Mouse (Mus musculus): Measurements from ENCODE around the gene Tas2r115. TPM values are rescaled to one million over a fixed set of nuclear protein-coding genes. Genes with fewer than 3 reads are reported as not detected.
"Not testable (repeated sequence)": the region's sequence is repeated elsewhere in the genome, so short reads cannot be mapped to it uniquely, and the experiment has no call there.

Gene Tas2r115
- total RNA-seq (2021), result not detected
- long read RNA-seq, experiment 1, result 0 reads
- long read RNA-seq, experiment 2, result 0 reads

GRCm38 (mm10) chr6:132737935-132738334 lies at the start of gene Tas2r115:
Gene Tas2r115, minus strand, starts transcription at chr6:132738035.
- no peak for TF ChIP-seq CTCF (IDR thresholded peaks at IDR 0.05)
- Histone ChIP-seq H3K4me3 (no peak within 1 kb of the TSS), H3K27ac (no peak within 1 kb of the TSS)
- intact Hi-C loops (cut with DNase I), result no loop called here
- DNase-seq, result no peak

- H3K27ac ChIP-seq, result no peak within 1 kb of the TSS
- no peak for DNase-seq
- no peak within 1 kb of the TSS for H3K4me3 ChIP-seq
- intact Hi-C loops (cut with DNase I), result no loop called here
- no peak for TF ChIP-seq CTCF (IDR thresholded peaks at IDR 0.05)
These were observed 40.2 kb upstream of the Tas2r115 start, which contains the start of gene Tas2r136 for GRCm38 (mm10) chr6:132778062-132778461. Gene Tas2r136, minus strand, starts transcription at chr6:132778162.

GRCm38 (mm10) chr6:132761831-132762230 lies 24.0 kb upstream of the Tas2r115 start, which contains the start of gene Tas2r102:
Gene Tas2r102, plus strand, starts transcription at chr6:132762131.
- H3K27ac ChIP-seq, result no peak within 1 kb of the TSS
- TF ChIP-seq CTCF (IDR thresholded peaks at IDR 0.05), result no peak
- no peak within 1 kb of the TSS for H3K4me3 ChIP-seq
- DNase-seq, result no peak
- intact Hi-C loops (cut with DNase I), result no loop called here

GRCm38 (mm10) chr6:132754430-132754829 lies 16.6 kb upstream of the Tas2r115 start, which contains the start of gene Tas2r124:
Gene Tas2r124, plus strand, starts transcription at chr6:132754730.
- intact Hi-C loops (cut with DNase I), result no loop called here
- DNase-seq, result no peak
- Histone ChIP-seq H3K4me3 (no peak within 1 kb of the TSS), H3K27ac (no peak within 1 kb of the TSS)
- TF ChIP-seq CTCF (IDR thresholded peaks at IDR 0.05), result no peak

GRCm38 (mm10) chr6:132750206-132750605 lies 12.4 kb upstream of the Tas2r115 start:
- no peak overlapping the region for H3K4me3 ChIP-seq
- DNase-seq, result no peak
- intact Hi-C loops (cut with DNase I), result no loop called here
- no peak overlapping the region for H3K27ac ChIP-seq
- TF ChIP-seq CTCF (IDR thresholded peaks at IDR 0.05), result no peak

GRCm38 (mm10) chr6:132711828-132712227 lies 26.0 kb downstream of the Tas2r115 start, which contains the start of gene Tas2r122:
Gene Tas2r122, minus strand, starts transcription at chr6:132711928.
- intact Hi-C loops (cut with DNase I), result no loop called here
- H3K4me3 ChIP-seq, result no peak within 1 kb of the TSS

GRCm38 (mm10) chr6:132700907-132701306 lies 36.9 kb downstream of the Tas2r115 start, which contains the start of gene Tas2r121:
Gene Tas2r121, minus strand, starts transcription at chr6:132701007.
- Histone ChIP-seq H3K27ac (no peak within 1 kb of the TSS), H3K4me3 (no peak within 1 kb of the TSS)
- intact Hi-C loops (cut with DNase I), result no loop called here
- TF ChIP-seq CTCF (IDR thresholded peaks at IDR 0.05), result no peak
- no peak for DNase-seq

More at GRCm38 (mm10) chr6:132711828-132712227, 26.0 kb downstream of the Tas2r115 start, which contains the start of gene Tas2r122:
- TF ChIP-seq CTCF (IDR thresholded peaks at IDR 0.05), result no peak
- no peak for DNase-seq
- H3K27ac ChIP-seq, result no peak within 1 kb of the TSS

- DNase-seq; H3K4me3 ChIP-seq; H3K27ac ChIP-seq; intact Hi-C loops (cut with DNase I): not testable (repeated sequence)
These were observed 46.2 kb downstream of the Tas2r115 start for GRCm38 (mm10) chr6:132691596-132691995.

Other genes with a start within 250 kb of the Tas2r115 start
- not detected for gene Prh1, start 168.2 kb downstream of the Tas2r115 start, total RNA-seq (2021)
- gene Prp2, start 142.1 kb downstream of the Tas2r115 start, total RNA-seq (2021), result not detected
- gene A630073D07Rik, start 86.5 kb downstream of the Tas2r115 start, total RNA-seq (2021), result not detected
- not detected for gene Tas2r120, start 81.1 kb downstream of the Tas2r115 start, total RNA-seq (2021)
- gene Tas2r121, start 37.0 kb downstream of the Tas2r115 start, total RNA-seq (2021), result not detected
- not detected for gene Tas2r122, start 26.1 kb downstream of the Tas2r115 start, total RNA-seq (2021)
- not detected for gene Tas2r124, start 16.7 kb upstream of the Tas2r115 start, total RNA-seq (2021)
- not detected for gene Tas2r102, start 24.1 kb upstream of the Tas2r115 start, total RNA-seq (2021)
- gene Tas2r136, start 40.1 kb upstream of the Tas2r115 start, total RNA-seq (2021), result not detected
- gene Tas2r117, start 64.8 kb upstream of the Tas2r115 start, total RNA-seq (2021), result not detected
- not detected for gene Tas2r123, start 109.1 kb upstream of the Tas2r115 start, total RNA-seq (2021)
- gene Tas2r116, start 117.4 kb upstream of the Tas2r115 start, total RNA-seq (2021), result not detected
- gene Tas2r110, start 130.0 kb upstream of the Tas2r115 start, total RNA-seq (2021), result not detected
- not detected for gene Tas2r113, start 155.0 kb upstream of the Tas2r115 start, total RNA-seq (2021)
- not detected for gene Tas2r125, start 171.6 kb upstream of the Tas2r115 start, total RNA-seq (2021)
- not detected for gene Tas2r129, start 213.1 kb upstream of the Tas2r115 start, total RNA-seq (2021)
- gene Tas2r131, start 219.9 kb upstream of the Tas2r115 start, total RNA-seq (2021), result not detected
- not detected for gene Tas2r109, start 242.9 kb upstream of the Tas2r115 start, total RNA-seq (2021)

Data from gastrocnemius, adult 2 months (tissue).